Mouse (Mus musculus): Measurements from ENCODE around the gene Sv2c. TPM values are rescaled to one million over a fixed set of nuclear protein-coding genes. Genes with fewer than 3 reads are reported as not detected.

Sv2c gene
- polyA plus RNA-seq (2014; fragmentation: Nextera tagmentation; extraction: Ambion mirVana), result 1.8 and 3.9 TPM in 2 replicates

DNA sequence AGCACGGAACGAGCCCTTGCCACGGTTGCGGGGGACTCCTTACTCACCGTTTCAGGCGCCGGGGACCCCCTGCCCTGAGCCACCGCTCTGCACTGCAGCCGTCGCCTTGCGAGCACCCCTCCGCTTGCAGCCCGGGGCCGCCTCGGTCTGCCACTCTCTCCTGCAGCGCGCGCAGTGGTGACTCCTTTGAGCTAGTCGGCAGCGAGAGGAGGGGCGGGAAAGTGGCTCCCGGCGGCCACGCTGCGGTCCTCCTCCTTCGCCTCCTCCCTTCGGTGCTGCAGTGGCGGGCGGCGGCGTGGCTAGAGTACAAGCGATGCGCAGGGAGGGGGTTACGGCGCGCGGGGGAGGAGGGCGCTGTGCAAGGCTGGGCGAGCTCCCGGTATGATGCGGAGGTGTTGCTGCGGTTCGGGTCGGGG lies at the start of gene Sv2c:
TSS of gene Sv2c (minus strand) at position 177 of the 416 bp plus-strand sequence.
- H3K36me3 ChIP-seq (ENCODE audit: control insufficient read depth, insufficient read depth, low read length), result no peaks in the 10 kb centered on the region
- H3K27me3 ChIP-seq (replicated peaks; ENCODE audit: control insufficient read depth, insufficient read depth, low read length), result peaks cover 30% of the 10 kb centered on the region
- 1% methylated on average over 38 of the region's 44 CpGs for WGBS
- peak; percentile 86 for DNase-seq (ENCODE audit: low spot score)
- H3K4me2 ChIP-seq (ENCODE audit: low read length), result peak within 1 kb of the TSS; percentile 92
- peak within 1 kb of the TSS; percentile 61 for H3K9ac ChIP-seq (ENCODE audit: low read length)
- ATAC-seq, result peak; percentile 81
- no peak within 1 kb of the TSS for H3K27ac ChIP-seq (ENCODE audit: low read depth, low read length)
- H3K4me1 ChIP-seq (ENCODE audit: control insufficient read depth, insufficient read depth, low read length), result peaks cover 4% of the 10 kb centered on the region; the same call in 1 of the 2 replicates
- H3K4me3 ChIP-seq (ENCODE audit: low read depth, low read length), result peak within 1 kb of the TSS; percentile 40
- H3K9me3 ChIP-seq (replicated peaks; ENCODE audit: control insufficient read depth, low read length), result no peaks in the 10 kb centered on the region

DNA sequence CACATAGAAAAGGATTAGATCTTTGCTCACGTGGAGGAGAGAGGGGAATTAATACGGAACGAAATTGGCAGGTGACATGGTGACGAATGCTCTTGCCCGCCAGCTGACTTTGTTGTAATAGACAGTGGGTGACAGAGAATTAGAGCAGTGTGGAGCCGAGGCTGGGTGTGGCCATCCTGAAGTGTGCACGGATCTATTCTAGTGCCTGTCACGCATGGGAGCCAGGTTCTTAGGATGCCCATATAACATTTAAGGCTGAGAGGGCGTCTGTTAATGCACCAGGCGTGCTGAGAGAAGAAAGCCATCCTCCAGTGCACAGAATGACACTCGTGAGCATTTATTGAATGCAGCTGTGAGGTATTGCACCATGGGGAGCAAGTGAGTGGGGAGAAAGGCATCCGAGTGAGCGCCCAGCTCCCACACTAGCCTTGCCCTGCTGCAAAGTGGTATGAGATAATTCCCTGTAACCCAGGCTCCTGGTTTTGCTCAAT lies 48.3 kb upstream of the Sv2c start:
- ATAC-seq (no peak), DNase-seq (ENCODE audit: low spot score) (peak; percentile 35)
- Histone ChIP-seq H3K36me3 (ENCODE audit: control insufficient read depth, insufficient read depth, low read length) (no peaks in the 10 kb centered on the region), H3K27me3 (replicated peaks; ENCODE audit: control insufficient read depth, insufficient read depth, low read length) (no peaks in the 10 kb centered on the region), H3K4me3 (ENCODE audit: low read depth, low read length) (no peak overlapping the region), H3K9me3 (replicated peaks; ENCODE audit: control insufficient read depth, low read length) (no peaks in the 10 kb centered on the region), H3K9ac (ENCODE audit: low read length) (no peak overlapping the region), H3K4me1 (ENCODE audit: control insufficient read depth, insufficient read depth, low read length) (peaks cover 2% of the 10 kb centered on the region; the same call in 1 of the 2 replicates), H3K27ac (ENCODE audit: low read depth, low read length) (no peak overlapping the region), H3K4me2 (ENCODE audit: low read length) (no peak overlapping the region)
- 71% methylated on average over 13 of the region's 13 CpGs for WGBS

DNA sequence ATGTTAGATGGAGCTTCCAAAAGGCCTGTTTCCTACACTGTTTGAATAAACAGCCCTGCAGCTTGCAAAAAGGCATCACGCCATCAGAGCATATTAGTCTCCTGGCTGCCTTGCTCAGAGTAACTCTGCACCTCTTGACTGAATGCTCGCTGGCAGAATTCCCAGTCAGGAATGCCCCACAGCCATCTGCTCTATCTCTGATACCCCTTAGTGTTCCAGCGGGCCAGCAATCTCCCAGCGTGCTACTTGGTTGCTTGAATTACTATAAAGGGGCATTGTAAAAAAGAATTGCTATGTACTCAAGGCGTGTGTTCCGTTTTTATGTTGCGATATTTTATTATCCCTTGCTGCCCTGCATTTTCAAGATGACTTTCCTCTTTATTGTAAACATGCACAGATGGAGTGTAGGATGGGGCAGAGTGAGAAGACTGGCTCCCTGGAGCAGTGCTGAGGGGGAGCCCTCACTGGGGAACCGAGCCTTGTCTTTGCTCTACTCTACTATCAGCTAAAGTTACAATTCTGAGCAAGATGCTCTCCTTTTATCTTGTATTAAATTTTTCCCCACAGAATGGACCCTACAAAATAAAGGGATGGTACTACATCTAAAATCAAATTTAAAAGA lies 43.3 kb upstream of the Sv2c start:
- no peaks in the 10 kb centered on the region for H3K27me3 ChIP-seq (replicated peaks; ENCODE audit: control insufficient read depth, insufficient read depth, low read length)
- H3K27ac ChIP-seq (ENCODE audit: low read depth, low read length), result peak overlapping the region; percentile 79
- ATAC-seq (peak; percentile 99), DNase-seq (ENCODE audit: low spot score) (peak; percentile 97)
- peaks cover 7% of the 10 kb centered on the region; the same call in 1 of the 2 replicates for H3K4me1 ChIP-seq (ENCODE audit: control insufficient read depth, insufficient read depth, low read length)
- H3K4me2 ChIP-seq (ENCODE audit: low read length), result peak overlapping the region; percentile 26; the same call in 1 of the 2 replicates
- no peaks in the 10 kb centered on the region for H3K36me3 ChIP-seq (ENCODE audit: control insufficient read depth, insufficient read depth, low read length)
- H3K9me3 ChIP-seq (replicated peaks; ENCODE audit: control insufficient read depth, low read length), result no peaks in the 10 kb centered on the region
- no peak overlapping the region for H3K4me3 ChIP-seq (ENCODE audit: low read depth, low read length)
- no peak overlapping the region for H3K9ac ChIP-seq (ENCODE audit: low read length)
- WGBS, result 21% methylated on average over 8 of the region's 8 CpGs

DNA sequence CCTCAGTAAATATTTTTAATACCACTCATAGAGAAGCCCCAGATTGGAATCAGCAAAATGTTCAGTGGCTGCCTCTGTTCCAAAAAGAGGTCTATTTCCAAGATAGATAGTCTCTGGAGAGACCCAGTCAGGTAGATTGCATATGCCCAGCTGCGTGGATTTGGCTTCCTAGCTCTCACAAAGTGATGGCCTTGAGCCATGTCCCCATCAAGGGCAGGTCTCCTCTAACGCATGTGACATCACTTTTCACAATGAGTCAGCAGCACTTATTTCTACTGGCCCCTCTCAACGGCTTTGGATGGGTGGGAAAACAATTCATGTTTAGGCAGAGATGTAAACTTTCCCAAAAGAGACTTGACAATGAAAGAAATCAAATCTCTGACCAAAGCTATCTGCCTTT lies 41.3 kb upstream of the Sv2c start:
- no peak overlapping the region for H3K9ac ChIP-seq (ENCODE audit: low read length)
- DNase-seq (ENCODE audit: low spot score), result no peak

DNA sequence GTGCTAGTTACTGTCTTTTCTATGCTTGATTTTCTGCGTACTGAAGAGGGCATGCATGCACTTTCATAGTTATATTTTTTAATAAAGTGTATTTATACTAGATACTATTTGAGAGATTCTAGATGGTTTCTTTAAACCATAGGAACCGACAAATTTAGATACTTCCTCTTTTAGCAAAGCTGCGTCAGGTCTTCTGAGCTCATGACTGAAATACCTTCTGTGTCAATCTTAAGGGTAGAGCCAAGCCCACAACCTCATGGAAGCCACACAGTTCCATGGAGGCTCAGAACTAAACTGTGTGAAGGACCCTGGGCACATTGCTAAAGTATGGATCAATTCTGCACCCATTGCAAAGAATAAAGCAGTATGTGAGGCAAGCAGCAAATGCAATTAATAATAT lies 39.9 kb upstream of the Sv2c start:
- H3K27ac ChIP-seq (ENCODE audit: low read depth, low read length), result no peak overlapping the region
- H3K4me1 ChIP-seq (ENCODE audit: control insufficient read depth, insufficient read depth, low read length), result peaks cover 14% of the 10 kb centered on the region
- H3K4me2 ChIP-seq (ENCODE audit: low read length), result no peak overlapping the region
- DNase-seq (ENCODE audit: low spot score), result no peak
- no peaks in the 10 kb centered on the region for H3K27me3 ChIP-seq (replicated peaks; ENCODE audit: control insufficient read depth, insufficient read depth, low read length)
- H3K9me3 ChIP-seq (replicated peaks; ENCODE audit: control insufficient read depth, low read length), result no peaks in the 10 kb centered on the region
- ATAC-seq, result no peak
- no peaks in the 10 kb centered on the region for H3K36me3 ChIP-seq (ENCODE audit: control insufficient read depth, insufficient read depth, low read length)
- H3K9ac ChIP-seq (ENCODE audit: low read length), result no peak overlapping the region
- no peak overlapping the region for H3K4me3 ChIP-seq (ENCODE audit: low read depth, low read length)
- WGBS, result 97% methylated on average over 3 of the region's 3 CpGs

More for the DNA sequence above, 41.3 kb upstream of the Sv2c start:
- H3K27ac ChIP-seq (ENCODE audit: low read depth, low read length), result no peak overlapping the region
- no peak overlapping the region for H3K4me2 ChIP-seq (ENCODE audit: low read length)
- H3K36me3 ChIP-seq (ENCODE audit: control insufficient read depth, insufficient read depth, low read length), result no peaks in the 10 kb centered on the region
- 74% methylated on average over 3 of the region's 3 CpGs for WGBS
- no peaks in the 10 kb centered on the region for H3K9me3 ChIP-seq (replicated peaks; ENCODE audit: control insufficient read depth, low read length)
- ATAC-seq, result no peak
- H3K4me3 ChIP-seq (ENCODE audit: low read depth, low read length), result no peak overlapping the region
- H3K27me3 ChIP-seq (replicated peaks; ENCODE audit: control insufficient read depth, insufficient read depth, low read length), result no peaks in the 10 kb centered on the region
- peaks cover 11% of the 10 kb centered on the region for H3K4me1 ChIP-seq (ENCODE audit: control insufficient read depth, insufficient read depth, low read length)

DNA sequence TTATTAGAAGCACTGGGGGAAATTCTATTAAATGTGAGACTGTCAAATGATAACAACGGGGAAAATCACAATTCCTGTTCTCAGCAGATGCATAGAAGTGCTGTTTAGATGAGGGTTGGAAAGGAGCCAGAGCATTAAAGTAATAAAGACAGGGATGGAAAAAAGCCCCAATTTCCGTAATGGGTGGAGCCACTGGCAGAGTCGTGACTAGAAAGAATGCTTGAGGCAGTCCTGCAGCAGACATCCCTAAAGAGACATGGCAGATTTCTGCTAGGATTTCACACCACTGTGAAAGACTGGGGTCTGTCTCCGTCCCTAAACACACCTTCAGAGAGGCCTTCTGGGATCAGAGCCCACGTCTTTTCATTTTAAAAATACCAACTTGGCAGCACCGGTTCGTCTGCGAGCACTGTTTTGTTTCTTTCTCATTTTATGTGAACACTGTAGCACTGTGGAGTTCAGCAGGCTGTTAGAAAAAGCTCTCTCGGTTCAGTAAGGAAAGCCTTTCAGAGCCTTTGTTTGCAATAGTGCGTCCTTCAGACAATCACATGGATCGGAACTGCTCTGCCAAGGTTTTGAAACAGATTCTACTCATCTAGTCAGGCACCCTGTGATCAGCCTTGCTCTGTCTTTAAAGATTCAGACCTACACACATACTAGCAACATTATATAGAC lies 36.8 kb upstream of the Sv2c start:
- peak overlapping the region; percentile 49; the same call in 1 of the 2 replicates for H3K9ac ChIP-seq (ENCODE audit: low read length)
- H3K4me3 ChIP-seq (ENCODE audit: low read depth, low read length), result 0 out of 2 replicates have a peak overlapping the region, but pooled peaks have one; percentile 0
- no peaks in the 10 kb centered on the region for H3K27me3 ChIP-seq (replicated peaks; ENCODE audit: control insufficient read depth, insufficient read depth, low read length)
- H3K27ac ChIP-seq (ENCODE audit: low read depth, low read length), result peak overlapping the region; percentile 81
- peaks cover 9% of the 10 kb centered on the region for H3K4me1 ChIP-seq (ENCODE audit: control insufficient read depth, insufficient read depth, low read length)
- peak; percentile 84 for ATAC-seq
- no peaks in the 10 kb centered on the region for H3K36me3 ChIP-seq (ENCODE audit: control insufficient read depth, insufficient read depth, low read length)
- WGBS, result 12% methylated on average over 11 of the region's 11 CpGs
- DNase-seq (ENCODE audit: low spot score), result peak; percentile 84
- H3K4me2 ChIP-seq (ENCODE audit: low read length), result peak overlapping the region; percentile 33
- no peaks in the 10 kb centered on the region for H3K9me3 ChIP-seq (replicated peaks; ENCODE audit: control insufficient read depth, low read length)

DNA sequence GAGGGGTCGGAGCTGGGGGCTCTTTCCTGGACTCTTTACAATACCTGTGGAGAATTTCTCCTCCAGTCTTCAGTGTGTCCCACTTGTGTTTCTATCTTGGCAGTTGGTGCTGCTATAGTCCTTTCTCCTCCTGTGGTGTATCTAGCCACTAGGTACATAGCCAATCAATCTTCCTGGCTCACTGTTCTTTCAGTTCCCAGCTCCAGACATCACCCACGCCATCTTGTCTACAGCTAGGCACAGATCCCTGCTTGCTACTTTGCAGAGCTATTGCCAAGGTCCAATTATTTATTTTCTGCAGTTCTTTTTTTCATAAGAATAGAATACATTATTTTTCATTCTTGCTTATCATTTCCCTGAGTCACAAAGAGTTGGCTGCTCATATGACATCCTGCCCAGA lies 34.2 kb upstream of the Sv2c start:
- H3K27me3 ChIP-seq (replicated peaks; ENCODE audit: control insufficient read depth, insufficient read depth, low read length), result no peaks in the 10 kb centered on the region
- no peaks in the 10 kb centered on the region for H3K36me3 ChIP-seq (ENCODE audit: control insufficient read depth, insufficient read depth, low read length)
- no peaks in the 10 kb centered on the region for H3K9me3 ChIP-seq (replicated peaks; ENCODE audit: control insufficient read depth, low read length)
- H3K9ac ChIP-seq (ENCODE audit: low read length), result no peak overlapping the region
- H3K27ac ChIP-seq (ENCODE audit: low read depth, low read length), result no peak overlapping the region
- DNase-seq (ENCODE audit: low spot score) (no peak), ATAC-seq (no peak)
- H3K4me1 ChIP-seq (ENCODE audit: control insufficient read depth, insufficient read depth, low read length), result peaks cover 7% of the 10 kb centered on the region
- WGBS, result 75% methylated on average over 2 of the region's 2 CpGs
- H3K4me3 ChIP-seq (ENCODE audit: low read depth, low read length), result no peak overlapping the region
- no peak overlapping the region for H3K4me2 ChIP-seq (ENCODE audit: low read length)

DNA sequence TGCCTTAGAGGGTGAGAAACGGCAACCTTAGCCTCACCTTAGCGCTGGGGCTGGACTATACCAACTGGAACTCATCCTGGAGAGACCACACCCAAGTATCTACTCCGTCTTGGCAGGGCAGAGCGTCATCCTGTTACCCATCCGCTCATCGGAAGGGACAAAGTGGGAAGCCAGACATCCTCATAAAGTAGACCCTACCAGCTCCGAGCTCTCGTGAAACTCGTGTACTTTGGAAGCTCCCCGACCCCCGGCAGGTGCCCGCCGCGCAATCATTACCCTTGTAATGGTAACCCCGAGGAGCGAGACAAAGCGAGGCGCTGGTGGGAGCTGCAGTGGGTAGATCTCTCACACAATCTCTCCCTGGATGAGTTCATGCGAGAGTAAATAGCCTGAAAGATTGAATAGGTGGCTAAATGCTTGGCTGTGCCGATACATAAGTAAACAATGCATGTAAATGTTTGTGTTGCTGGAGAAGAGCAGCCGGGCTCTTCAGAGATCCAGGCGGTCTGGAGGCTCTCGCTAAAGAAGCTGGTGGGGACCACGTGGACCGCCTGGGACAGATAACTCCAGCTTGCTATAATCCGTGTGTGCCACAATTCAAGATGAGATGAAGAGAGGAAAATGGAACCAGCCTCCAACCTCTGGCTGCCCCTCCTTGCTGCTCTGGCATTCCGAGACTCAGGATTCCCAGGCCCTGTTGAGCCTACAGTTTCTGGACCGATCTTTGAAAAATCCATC lies 1.2 kb upstream of the Sv2c start:
- ATAC-seq (peak; percentile 30), DNase-seq (ENCODE audit: low spot score) (peak; percentile 49)
- H3K9me3 ChIP-seq (replicated peaks; ENCODE audit: control insufficient read depth, low read length), result no peaks in the 10 kb centered on the region
- no peak overlapping the region for H3K27ac ChIP-seq (ENCODE audit: low read depth, low read length)
- no peaks in the 10 kb centered on the region for H3K36me3 ChIP-seq (ENCODE audit: control insufficient read depth, insufficient read depth, low read length)
- peaks cover 30% of the 10 kb centered on the region for H3K27me3 ChIP-seq (replicated peaks; ENCODE audit: control insufficient read depth, insufficient read depth, low read length)
- H3K4me1 ChIP-seq (ENCODE audit: control insufficient read depth, insufficient read depth, low read length), result peaks cover 4% of the 10 kb centered on the region; the same call in 1 of the 2 replicates
- WGBS, result 3% methylated on average over 28 of the region's 28 CpGs
- peak overlapping the region; percentile 40 for H3K4me3 ChIP-seq (ENCODE audit: low read depth, low read length)
- H3K9ac ChIP-seq (ENCODE audit: low read length), result peak overlapping the region; percentile 61
- H3K4me2 ChIP-seq (ENCODE audit: low read length), result peak overlapping the region; percentile 92

Data from forebrain, embryonic 14.5 days (tissue).